Mouse (Mus musculus): ENCODE results near the gene Isy1. TPM values are rescaled to one million over a fixed set of nuclear protein-coding genes. Genes with fewer than 3 reads are reported as not detected.

Isy1 gene
- polyA plus RNA-seq, 1 experiment from 2014 or later: 41.3 TPM

GRCm38 (mm10) chr6:87807735-87808440 lies 30.7 kb downstream of the Isy1 start:
- no peaks in the 10 kb centered on the region for H3K9me3 ChIP-seq (ENCODE audit: low read length)
- H3K27me3 ChIP-seq (ENCODE audit: insufficient read depth, low read length): no peaks in the 10 kb centered on the region
- 88% methylated on average over 4 of the region's 4 CpGs for WGBS
- peaks cover 27% of the 10 kb centered on the region for H3K4me1 ChIP-seq (ENCODE audit: insufficient read depth, low read length)
- H3K4me2 ChIP-seq (replicated peaks; ENCODE audit: low read depth, low read length): no peak overlapping the region
- H3K36me3 ChIP-seq (ENCODE audit: insufficient read depth, low read length): no peaks in the 10 kb centered on the region
- 0 out of 2 replicates have a peak overlapping the region, but pooled peaks have one; percentile 22 for H3K9ac ChIP-seq (replicated peaks; ENCODE audit: low read length)
- H3K27ac ChIP-seq (ENCODE audit: low read length): no peak overlapping the region
- no peak overlapping the region for H3K4me3 ChIP-seq (ENCODE audit: low read length)
- no peak for ATAC-seq (ENCODE audit: low FRiP score, low TSS enrichment)

- H3K4me1 ChIP-seq (ENCODE audit: insufficient read depth, low read length): peaks cover 18% of the 10 kb centered on the region
- no peaks in the 10 kb centered on the region for H3K27me3 ChIP-seq (ENCODE audit: insufficient read depth, low read length)
- H3K4me3 ChIP-seq (ENCODE audit: low read length): no peak overlapping the region
- H3K27ac ChIP-seq (ENCODE audit: low read length): peak overlapping the region; percentile 34; the same call in 1 of the 2 replicates
- H3K36me3 ChIP-seq (ENCODE audit: insufficient read depth, low read length): no peaks in the 10 kb centered on the region
- no peaks in the 10 kb centered on the region for H3K9me3 ChIP-seq (ENCODE audit: low read length)
- ATAC-seq (ENCODE audit: low FRiP score, low TSS enrichment): no peak
- H3K9ac ChIP-seq (replicated peaks; ENCODE audit: low read length): no peak overlapping the region; the same call in 1 of the 2 replicates
- H3K4me2 ChIP-seq (replicated peaks; ENCODE audit: low read depth, low read length): no peak overlapping the region
- WGBS: 42% methylated on average over 2 of the region's 2 CpGs
Measured at GRCm38 (mm10) chr6:87806857-87807256, 31.7 kb downstream of the Isy1 start.

DNA sequence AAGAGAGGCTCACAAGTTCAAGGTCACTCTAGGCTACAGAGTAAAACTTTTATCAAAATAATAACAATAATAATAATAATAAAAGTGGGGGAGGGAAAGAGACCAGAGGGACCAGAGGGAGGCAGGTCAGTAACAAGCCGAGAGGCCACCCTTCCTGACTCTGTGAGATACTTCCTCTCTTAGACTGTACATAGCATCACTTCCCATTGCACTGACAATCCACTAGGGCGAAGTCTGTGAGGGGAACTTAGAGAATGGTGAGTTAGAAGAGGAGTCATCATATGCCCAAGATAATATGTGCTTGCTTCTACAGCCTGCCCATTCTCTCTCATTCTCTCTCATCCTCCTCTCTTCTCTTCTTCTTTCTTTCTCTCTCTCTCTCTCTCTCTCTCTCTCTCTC lies 32.6 kb downstream of the Isy1 start:
- Histone ChIP-seq H3K4me3 (ENCODE audit: low read length) (no peak overlapping the region), H3K9me3 (ENCODE audit: low read length) (no peaks in the 10 kb centered on the region), H3K27ac (ENCODE audit: low read length) (no peak overlapping the region), H3K4me2 (replicated peaks; ENCODE audit: low read depth, low read length) (no peak overlapping the region), H3K4me1 (ENCODE audit: insufficient read depth, low read length) (peaks cover 18% of the 10 kb centered on the region), H3K9ac (replicated peaks; ENCODE audit: low read length) (no peak overlapping the region), H3K36me3 (ENCODE audit: insufficient read depth, low read length) (no peaks in the 10 kb centered on the region), H3K27me3 (ENCODE audit: insufficient read depth, low read length) (no peaks in the 10 kb centered on the region)
- 73% methylated on average over 2 of the region's 2 CpGs for WGBS
- ATAC-seq (ENCODE audit: low FRiP score, low TSS enrichment): no peak

DNA sequence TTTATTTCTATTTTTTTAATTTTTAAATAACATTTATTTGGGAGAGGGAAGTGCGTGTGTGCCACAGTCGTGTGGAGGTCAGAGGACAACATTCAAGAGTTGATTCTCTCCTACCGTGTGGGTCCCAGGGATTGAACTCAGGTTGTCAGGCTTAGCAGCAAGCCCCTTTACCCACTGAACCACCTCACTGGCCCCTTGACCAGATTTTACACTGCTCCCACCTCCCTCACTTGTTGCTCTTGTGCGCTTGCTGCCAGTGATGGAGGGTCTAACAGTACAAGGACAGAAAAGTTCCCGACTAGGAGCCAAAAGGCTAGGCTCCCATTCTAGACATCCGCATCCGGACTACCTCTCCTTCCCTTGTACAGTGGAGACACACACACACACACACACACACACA lies 33.1 kb downstream of the Isy1 start:
- 89% methylated on average over 7 of the region's 7 CpGs for WGBS
- Histone ChIP-seq H3K9me3 (ENCODE audit: low read length) (no peaks in the 10 kb centered on the region), H3K4me2 (replicated peaks; ENCODE audit: low read depth, low read length) (no peak overlapping the region)

GRCm38 (mm10) chr6:87804886-87805285 lies 33.7 kb downstream of the Isy1 start:
- Histone ChIP-seq H3K4me3 (ENCODE audit: low read length) (no peak overlapping the region), H3K9me3 (ENCODE audit: low read length) (no peaks in the 10 kb centered on the region), H3K4me1 (ENCODE audit: insufficient read depth, low read length) (peaks cover 10% of the 10 kb centered on the region), H3K27ac (ENCODE audit: low read length) (no peak overlapping the region), H3K27me3 (ENCODE audit: insufficient read depth, low read length) (no peaks in the 10 kb centered on the region), H3K36me3 (ENCODE audit: insufficient read depth, low read length) (no peaks in the 10 kb centered on the region), H3K4me2 (replicated peaks; ENCODE audit: low read depth, low read length) (no peak overlapping the region), H3K9ac (replicated peaks; ENCODE audit: low read length) (no peak overlapping the region)
- ATAC-seq (ENCODE audit: low FRiP score, low TSS enrichment): no peak
- 58% methylated on average over 7 of the region's 7 CpGs for WGBS

More for the DNA sequence above, 33.1 kb downstream of the Isy1 start:
- no peak overlapping the region for H3K4me3 ChIP-seq (ENCODE audit: low read length)
- no peak for ATAC-seq (ENCODE audit: low FRiP score, low TSS enrichment)
- no peak overlapping the region for H3K27ac ChIP-seq (ENCODE audit: low read length)
- no peak overlapping the region for H3K9ac ChIP-seq (replicated peaks; ENCODE audit: low read length)
- H3K4me1 ChIP-seq (ENCODE audit: insufficient read depth, low read length): peaks cover 15% of the 10 kb centered on the region
- no peaks in the 10 kb centered on the region for H3K36me3 ChIP-seq (ENCODE audit: insufficient read depth, low read length)
- no peaks in the 10 kb centered on the region for H3K27me3 ChIP-seq (ENCODE audit: insufficient read depth, low read length)

DNA sequence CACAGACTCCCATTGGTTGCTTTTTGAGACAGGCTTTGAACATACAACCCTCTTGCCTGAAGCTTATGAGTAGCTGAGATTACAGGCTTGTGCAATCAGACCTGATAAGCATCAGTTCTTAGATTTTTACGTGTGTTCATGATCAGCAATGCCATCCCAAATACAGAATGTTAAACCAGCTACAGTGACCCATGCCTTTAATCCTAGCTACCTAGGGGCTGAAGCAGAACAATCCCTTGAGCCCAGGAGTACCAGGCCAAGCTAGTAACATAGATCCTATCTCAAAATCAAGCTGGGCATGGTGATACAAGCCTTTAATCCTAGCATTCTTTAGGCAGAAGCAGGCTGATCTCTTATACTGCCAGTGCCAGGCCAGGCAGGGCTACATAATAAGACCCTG lies 34.6 kb downstream of the Isy1 start:
- 84% methylated on average over 1 of the region's 1 CpGs for WGBS
- Histone ChIP-seq H3K9ac (replicated peaks; ENCODE audit: low read length) (no peak overlapping the region), H3K27me3 (ENCODE audit: insufficient read depth, low read length) (no peaks in the 10 kb centered on the region)

GRCm38 (mm10) chr6:87802462-87802861 lies 36.1 kb downstream of the Isy1 start:
- ATAC-seq (ENCODE audit: low FRiP score, low TSS enrichment): no peak
- H3K4me1 ChIP-seq (ENCODE audit: insufficient read depth, low read length): peaks cover 7% of the 10 kb centered on the region; the same call in 1 of the 2 replicates
- H3K27ac ChIP-seq (ENCODE audit: low read length): no peak overlapping the region
- no peaks in the 10 kb centered on the region for H3K36me3 ChIP-seq (ENCODE audit: insufficient read depth, low read length)
- H3K9me3 ChIP-seq (ENCODE audit: low read length): no peaks in the 10 kb centered on the region
- H3K9ac ChIP-seq (replicated peaks; ENCODE audit: low read length): no peak overlapping the region
- no peak overlapping the region for H3K4me2 ChIP-seq (replicated peaks; ENCODE audit: low read depth, low read length)
- 86% methylated on average over 6 of the region's 7 CpGs for WGBS
- no peaks in the 10 kb centered on the region for H3K27me3 ChIP-seq (ENCODE audit: insufficient read depth, low read length)
- H3K4me3 ChIP-seq (ENCODE audit: low read length): no peak overlapping the region

More for the DNA sequence above, 34.6 kb downstream of the Isy1 start:
- H3K9me3 ChIP-seq (ENCODE audit: low read length): no peaks in the 10 kb centered on the region
- H3K27ac ChIP-seq (ENCODE audit: low read length): no peak overlapping the region
- H3K4me3 ChIP-seq (ENCODE audit: low read length): no peak overlapping the region
- H3K36me3 ChIP-seq (ENCODE audit: insufficient read depth, low read length): no peaks in the 10 kb centered on the region
- H3K4me1 ChIP-seq (ENCODE audit: insufficient read depth, low read length): 0 out of 2 replicates have a peak, but pooled peaks cover 4% of the 10 kb centered on the region
- ATAC-seq (ENCODE audit: low FRiP score, low TSS enrichment): no peak
- no peak overlapping the region for H3K4me2 ChIP-seq (replicated peaks; ENCODE audit: low read depth, low read length)

GRCm38 (mm10) chr6:87799576-87799975 lies 39.0 kb downstream of the Isy1 start:
- no peak for ATAC-seq (ENCODE audit: low FRiP score, low TSS enrichment)
- WGBS: 92% methylated on average over 6 of the region's 6 CpGs

GRCm38 (mm10) chr6:87797321-87797720 lies 41.3 kb downstream of the Isy1 start:
- WGBS: 20% methylated on average over 2 of the region's 2 CpGs

More at GRCm38 (mm10) chr6:87799576-87799975, 39.0 kb downstream of the Isy1 start:
- Histone ChIP-seq H3K4me3 (ENCODE audit: low read length) (no peak overlapping the region), H3K4me2 (replicated peaks; ENCODE audit: low read depth, low read length) (no peak overlapping the region), H3K9me3 (ENCODE audit: low read length) (no peaks in the 10 kb centered on the region), H3K9ac (replicated peaks; ENCODE audit: low read length) (no peak overlapping the region), H3K27ac (ENCODE audit: low read length) (no peak overlapping the region), H3K36me3 (ENCODE audit: insufficient read depth, low read length) (no peaks in the 10 kb centered on the region), H3K27me3 (ENCODE audit: insufficient read depth, low read length) (no peaks in the 10 kb centered on the region), H3K4me1 (ENCODE audit: insufficient read depth, low read length) (peaks cover 5% of the 10 kb centered on the region; the same call in 1 of the 2 replicates)

GRCm38 (mm10) chr6:87796251-87796880 lies 42.2 kb downstream of the Isy1 start:
- no peaks in the 10 kb centered on the region for H3K27me3 ChIP-seq (ENCODE audit: insufficient read depth, low read length)
- no peak overlapping the region for H3K27ac ChIP-seq (ENCODE audit: low read length)
- H3K4me2 ChIP-seq (replicated peaks; ENCODE audit: low read depth, low read length): no peak overlapping the region
- H3K9me3 ChIP-seq (ENCODE audit: low read length): no peaks in the 10 kb centered on the region
- no peak for ATAC-seq (ENCODE audit: low FRiP score, low TSS enrichment)
- 91% methylated on average over 6 of the region's 6 CpGs for WGBS
- peaks cover 6% of the 10 kb centered on the region; the same call in 1 of the 2 replicates for H3K4me1 ChIP-seq (ENCODE audit: insufficient read depth, low read length)
- peaks cover 8% of the 10 kb centered on the region for H3K36me3 ChIP-seq (ENCODE audit: insufficient read depth, low read length)
- H3K4me3 ChIP-seq (ENCODE audit: low read length): no peak overlapping the region
- no peak overlapping the region for H3K9ac ChIP-seq (replicated peaks; ENCODE audit: low read length)

More at GRCm38 (mm10) chr6:87797321-87797720, 41.3 kb downstream of the Isy1 start:
- Histone ChIP-seq H3K4me3 (ENCODE audit: low read length) (no peak overlapping the region), H3K9me3 (ENCODE audit: low read length) (no peaks in the 10 kb centered on the region), H3K27ac (ENCODE audit: low read length) (no peak overlapping the region), H3K4me2 (replicated peaks; ENCODE audit: low read depth, low read length) (no peak overlapping the region), H3K9ac (replicated peaks; ENCODE audit: low read length) (no peak overlapping the region), H3K36me3 (ENCODE audit: insufficient read depth, low read length) (peaks cover 3% of the 10 kb centered on the region), H3K27me3 (ENCODE audit: insufficient read depth, low read length) (no peaks in the 10 kb centered on the region), H3K4me1 (ENCODE audit: insufficient read depth, low read length) (peaks cover 5% of the 10 kb centered on the region; the same call in 1 of the 2 replicates)
- ATAC-seq (ENCODE audit: low FRiP score, low TSS enrichment): peak; percentile 43

All from kidney, embryonic 16.5 days (tissue).